Mouse (Mus musculus) myocyte (in vitro differentiated cells): ENCODE measurements at regions not wholly inside any gene's neighbourhood (a gene's known extent, or its start where the extent isn't known, plus 50 kb on each side); places are given as distances from the start of the nearest gene placed in this dataset.
A peak's percentile ranks its signal among the peaks of the same experiment; 100 is the strongest.

ENCODE experiments used
- H3K27me3 ChIP-seq: one replicate; pipeline ENCODE4 v1.6.1; 2011; ENCODE audit not compliant: control insufficient read depth, insufficient read depth, insufficient read length
- H3K36me3 ChIP-seq: one replicate; pipeline ENCODE4 v1.6.1; 2011; ENCODE audit not compliant: control insufficient read depth, insufficient read depth
- H3K4me2 ChIP-seq: one replicate; pipeline ENCODE4 v1.6.1; 2011; ENCODE audit warnings: low read depth, control low read depth
- H3K4me3 ChIP-seq: one replicate; pipeline ENCODE4 v1.5.1; 2011; ENCODE audit warnings: mild to moderate bottlenecking, control low read depth, moderate library complexity
- H3K79me2 ChIP-seq: one replicate; pipeline ENCODE4 v1.6.1; 2011; ENCODE audit not compliant: control insufficient read depth, insufficient read depth
- H3ac ChIP-seq: one replicate; pipeline ENCODE4 v1.6.1; 2011; ENCODE audit not compliant: control insufficient read depth, insufficient read length
- CEBPB ChIP-seq: IDR thresholded peaks from 2 replicates; pipeline ENCODE4 v1.6.1; 2011; ENCODE audit warnings: mild to moderate bottlenecking, moderate library complexity; ENCODE audit not compliant: poor library complexity, insufficient read depth, severe bottlenecking
- E2F4 ChIP-seq: IDR thresholded peaks from one replicate; pipeline ENCODE4 v1.6.1; 2011; ENCODE audit warnings: mild to moderate bottlenecking, control low read depth, moderate library complexity; ENCODE audit not compliant: insufficient read depth
- MAX ChIP-seq: IDR thresholded peaks from one replicate; pipeline ENCODE4 v1.6.1; 2011; ENCODE audit warnings: low read depth, mild to moderate bottlenecking, control low read depth
- MYOD1 ChIP-seq, 3 experiments: IDR thresholded peaks; one replicate each; pipeline ENCODE4 v1.6.1; 2011; ENCODE audit warnings: control low read depth in 2 of 3, low read depth in 2 of 3, mild to moderate bottlenecking in 2 of 3, moderate library complexity in 1 of 3; ENCODE audit not compliant: insufficient read length in 2 of 3, control insufficient read depth in 1 of 3
- MYOG ChIP-seq, 3 experiments: IDR thresholded peaks; one replicate each; pipeline ENCODE4 v1.6.1; 2011; ENCODE audit warnings: control low read depth in 2 of 3, low read depth in 2 of 3, mild to moderate bottlenecking in 2 of 3; ENCODE audit not compliant: insufficient read length in 2 of 3, control insufficient read depth in 1 of 3, insufficient read depth in 1 of 3
- POLR2A ChIP-seq: IDR thresholded peaks from one replicate; pipeline ENCODE4 v1.6.1; 2011; ENCODE audit warnings: low read depth, mild to moderate bottlenecking, control low read depth, moderate library complexity; ENCODE audit not compliant: insufficient read length
- POLR2AphosphoS2 ChIP-seq: IDR thresholded peaks from one replicate; pipeline ENCODE4 v1.6.1; 2011; ENCODE audit warnings: low read depth, control low read depth; ENCODE audit not compliant: insufficient read length
- REST ChIP-seq: IDR thresholded peaks from one replicate; pipeline ENCODE4 v1.6.1; 2011; ENCODE audit warnings: mild to moderate bottlenecking, control low read depth, moderate library complexity; ENCODE audit not compliant: insufficient read depth, insufficient read length
- SRF ChIP-seq: IDR thresholded peaks from one replicate; pipeline ENCODE4 v1.6.1; 2011; ENCODE audit warnings: low read depth; ENCODE audit not compliant: control insufficient read depth, insufficient read length
- TCF12 ChIP-seq: IDR thresholded peaks from one replicate; pipeline ENCODE4 v1.6.1; 2011; ENCODE audit warnings: mild to moderate bottlenecking, control low read depth; ENCODE audit not compliant: poor library complexity, insufficient read depth, severe bottlenecking
- TCF3 ChIP-seq: IDR thresholded peaks from one replicate; pipeline ENCODE4 v1.6.1; 2011; ENCODE audit warnings: low read depth, control low read depth; ENCODE audit not compliant: insufficient read length
- USF1 ChIP-seq: IDR thresholded peaks from one replicate; pipeline ENCODE4 v1.6.1; 2011; ENCODE audit warnings: low read depth, mild to moderate bottlenecking, control low read depth, moderate library complexity

DNA sequence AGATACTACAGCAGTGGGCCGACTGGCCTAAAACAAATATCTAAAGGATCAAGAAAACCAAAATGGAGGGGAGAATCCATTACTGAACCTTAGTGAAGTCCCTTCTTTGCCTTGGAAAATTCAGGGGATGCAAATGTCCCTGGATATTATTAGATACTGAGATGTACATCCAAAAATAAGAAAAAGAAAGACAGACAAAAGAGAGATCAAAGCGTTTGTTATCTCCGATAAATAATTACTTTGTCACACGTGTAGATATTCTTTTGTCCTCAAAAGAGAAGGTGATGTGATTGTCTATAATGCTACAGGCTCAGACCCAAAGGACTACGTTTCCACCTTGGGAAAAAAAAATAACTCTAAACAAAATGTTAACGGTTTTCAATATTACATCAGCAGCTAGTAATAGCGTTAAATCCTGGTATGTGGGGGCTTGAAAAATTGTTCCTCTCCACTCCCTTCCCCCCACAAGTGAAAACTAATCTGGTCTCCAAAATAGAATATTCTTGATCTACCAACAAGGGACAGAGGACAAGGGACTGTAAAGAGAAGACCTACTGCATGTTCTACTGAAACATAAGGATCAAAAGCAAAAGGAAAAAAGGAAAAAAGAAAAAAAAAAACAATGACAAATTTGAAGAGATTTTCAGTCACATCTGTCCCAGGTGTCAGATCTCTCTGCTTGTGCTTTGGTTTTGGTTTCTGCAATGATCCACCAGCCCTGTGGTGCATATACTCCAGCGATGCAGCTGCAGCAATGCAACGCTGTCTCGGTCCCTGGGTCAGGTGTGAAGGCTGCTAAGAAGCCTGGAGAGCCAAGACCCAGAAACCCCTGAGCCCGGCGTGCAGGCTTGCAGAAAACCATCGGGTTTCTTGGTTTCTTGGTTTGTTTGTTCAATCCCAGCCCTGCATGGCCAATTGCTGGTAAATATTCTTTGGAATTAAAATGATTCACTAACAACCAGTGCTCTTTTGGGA is 256.6 kb upstream of the Nfe2l3 start:
- Histone ChIP-seq H3K36me3 (no peaks in the 10 kb centered on the region), H3K4me3 (no peak overlapping the region), H3K79me2 (no peaks in the 10 kb centered on the region), H3ac (no peak overlapping the region), H3K4me2 (no peak overlapping the region), H3K27me3 (no peaks in the 10 kb centered on the region)
- no peak for TF ChIP-seq MYOD1 (IDR thresholded peaks at IDR 0.05; ENCODE audit: control insufficient read depth in 1 of 3, insufficient read length in 2 of 3, low read depth in 2 of 3)
- TF ChIP-seq SRF, result no peak
- TF ChIP-seq CEBPB, result no peak
- no peak for TF ChIP-seq MYOG (IDR thresholded peaks at IDR 0.05; ENCODE audit: control insufficient read depth in 1 of 3, insufficient read depth in 1 of 3, insufficient read length in 2 of 3, low read depth in 2 of 3)
- no peak for TF ChIP-seq MAX
- no peak for TF ChIP-seq E2F4
- TF ChIP-seq TCF12, result no peak
- no peak for TF ChIP-seq USF1
- no peak for TF ChIP-seq TCF3
- TF ChIP-seq REST, result no peak
- no peak for TF ChIP-seq POLR2A
- TF ChIP-seq POLR2AphosphoS2, result no peak

- Histone ChIP-seq H3K79me2 (no peaks in the 10 kb centered on the region), H3K4me2 (peak overlapping the region; percentile 95), H3ac (no peak overlapping the region), H3K36me3 (no peaks in the 10 kb centered on the region), H3K27me3 (no peaks in the 10 kb centered on the region), H3K4me3 (peak overlapping the region; percentile 37)
- TF ChIP-seq USF1 (no peak), TCF3 (no peak), TCF12 (no peak), MYOG (IDR thresholded peaks at IDR 0.05; ENCODE audit: control insufficient read depth in 1 of 3, insufficient read depth in 1 of 3, insufficient read length in 2 of 3, low read depth in 2 of 3) (no peak), POLR2A (no peak), REST (no peak), CEBPB (no peak), POLR2AphosphoS2 (no peak), MAX (no peak), E2F4 (no peak), SRF (no peak), MYOD1 (IDR thresholded peaks at IDR 0.05; ENCODE audit: control insufficient read depth in 1 of 3, insufficient read length in 2 of 3, low read depth in 2 of 3) (no peak)
These were observed 255.6 kb upstream of the Nfe2l3 start for GRCm38 (mm10) chr6:51176791-51177433.

- TF ChIP-seq TCF3 (no peak), USF1 (no peak), POLR2AphosphoS2 (no peak), POLR2A (no peak), MYOD1 (IDR thresholded peaks at IDR 0.05; ENCODE audit: control insufficient read depth in 1 of 3, insufficient read length in 2 of 3, low read depth in 2 of 3) (no peak), CEBPB (no peak), SRF (no peak), E2F4 (no peak), MYOG (IDR thresholded peaks at IDR 0.05; ENCODE audit: control insufficient read depth in 1 of 3, insufficient read depth in 1 of 3, insufficient read length in 2 of 3, low read depth in 2 of 3) (no peak), TCF12 (no peak), REST (no peak), MAX (no peak)
- H3ac ChIP-seq, result no peak overlapping the region
- H3K27me3 ChIP-seq, result no peaks in the 10 kb centered on the region
- peak overlapping the region; percentile 37 for H3K4me3 ChIP-seq
- H3K4me2 ChIP-seq, result peak overlapping the region; percentile 95
- no peaks in the 10 kb centered on the region for H3K36me3 ChIP-seq
- H3K79me2 ChIP-seq, result no peaks in the 10 kb centered on the region
These were observed 254.8 kb upstream of the Nfe2l3 start for GRCm38 (mm10) chr6:51177701-51178060.

GRCm38 (mm10) chr6:51178061-51178791 is 254.2 kb upstream of the Nfe2l3 start:
- H3K4me3 ChIP-seq, result peak overlapping the region; percentile 37
- H3K36me3 ChIP-seq, result no peaks in the 10 kb centered on the region
- H3K79me2 ChIP-seq, result no peaks in the 10 kb centered on the region
- TF ChIP-seq E2F4 (peak; percentile 49), SRF (no peak), CEBPB (0 out of 2 replicates have a peak, but pooled peaks have one; percentile 27), MYOD1 (IDR thresholded peaks at IDR 0.05; ENCODE audit: control insufficient read depth in 1 of 3, insufficient read length in 2 of 3, low read depth in 2 of 3) (no peak)
- H3K4me2 ChIP-seq, result peak overlapping the region; percentile 95
- H3ac ChIP-seq, result no peak overlapping the region
- no peaks in the 10 kb centered on the region for H3K27me3 ChIP-seq
